Comparison of ENCODE assay signal across 8 mouse cellular contexts in genomic region chr11:19015731-19016461, GRCm38 (mm10). TPM values are rescaled to one million over a fixed set of nuclear protein-coding genes. Genes with fewer than 3 reads are reported as not detected.
DNase-seq lines count a peak whose midpoint lies in the region; ATAC-seq and TF ChIP-seq lines count a peak whose summit lies in the region.

No protein-coding gene starts in this region.

- peak overlapping the region; percentile 86 for H3K27ac ChIP-seq in cerebellum, adult 2 months (ENCODE audit: insufficient read depth, low read length)
- H3K27ac ChIP-seq in intestine, embryonic 14.5 days (ENCODE audit: low read depth) = peak overlapping the region; percentile 100
- H3K27ac ChIP-seq in midbrain, embryonic 12.5 days (replicated peaks) = peak overlapping the region; percentile 68

- peak overlapping the region; percentile 88 for H3K4me2 ChIP-seq in intestine, embryonic 14.5 days (ENCODE audit: low read length)
- peak overlapping the region; percentile 91 for H3K4me2 ChIP-seq in midbrain, embryonic 12.5 days (replicated peaks)

- ATAC-seq in intestine, embryonic 14.5 days (replicated peaks; ENCODE audit: low FRiP score, low TSS enrichment, low read depth) = no peak
- no peak for ATAC-seq in midbrain, embryonic 12.5 days (ENCODE audit: low FRiP score, low read depth)
- no peak for ATAC-seq in activated CD4-positive, CD25-positive, alpha-beta regulatory T cell, adult 4 months

- DNase-seq in cerebellum, adult 2 months = peak; percentile 56 to 78
- no peak for DNase-seq in cerebellum, adult 11-12 months
- peak; percentile 10 for DNase-seq in fibroblast of lung, adult 2 months (ENCODE audit: low read depth)
- DNase-seq in intestine, embryonic 14.5 days (ENCODE audit: low spot score) = peak; percentile 86
- no peak for DNase-seq in layer of hippocampus, postnatal 14 days (ENCODE audit: low spot score in 2 of 2)

- 1% methylated on average over 37 of the region's 37 CpGs for WGBS in cerebellum, adult 2 months
- under 1% methylated on average over 37 of the region's 37 CpGs for WGBS in intestine, embryonic 14.5 days
- 1% methylated on average over 37 of the region's 37 CpGs for WGBS in midbrain, embryonic 12.5 days

- H3K4me3 ChIP-seq in cerebellum, adult 2 months (replicated peaks; ENCODE audit: insufficient read depth, low read depth, low read length) = peak overlapping the region; percentile 74
- H3K4me3 ChIP-seq in C2C12 (ENCODE audit: insufficient read depth, poor library complexity, severe bottlenecking) = peak overlapping the region; percentile 56
- H3K4me3 ChIP-seq in intestine, embryonic 14.5 days (ENCODE audit: low read depth, low read length) = peak overlapping the region; percentile 95
- peak overlapping the region; percentile 69 for H3K4me3 ChIP-seq in midbrain, embryonic 12.5 days

- H3K27me3 ChIP-seq in cerebellum, adult 2 months (ENCODE audit: control insufficient read depth, insufficient read depth, low read length) = no peaks in the 10 kb centered on the region
- H3K27me3 ChIP-seq in C2C12 (ENCODE audit: control insufficient read depth, insufficient read depth, insufficient read length) = no peaks in the 10 kb centered on the region
- H3K27me3 ChIP-seq in intestine, embryonic 14.5 days (replicated peaks; ENCODE audit: control insufficient read depth, insufficient read depth, low read length) = no peaks in the 10 kb centered on the region
- H3K27me3 ChIP-seq in midbrain, embryonic 12.5 days = peaks cover 24% of the 10 kb centered on the region

- H3K9me3 ChIP-seq in intestine, embryonic 14.5 days (ENCODE audit: control insufficient read depth, low read length) = no peaks in the 10 kb centered on the region
- no peaks in the 10 kb centered on the region for H3K9me3 ChIP-seq in midbrain, embryonic 12.5 days

- H3K79me3 ChIP-seq in C2C12 (ENCODE audit: low read depth) = peaks cover 46% of the 10 kb centered on the region

- peaks cover 76% of the 10 kb centered on the region for H3K79me2 ChIP-seq in C2C12 (ENCODE audit: control insufficient read depth, insufficient read depth)

- H3K4me1 ChIP-seq in cerebellum, adult 2 months (ENCODE audit: control insufficient read depth, insufficient read depth, low read length) = peaks cover 6% of the 10 kb centered on the region; the same call in 1 of the 2 replicates
- peaks cover 16% of the 10 kb centered on the region for H3K4me1 ChIP-seq in intestine, embryonic 14.5 days (replicated peaks; ENCODE audit: control insufficient read depth, insufficient read depth, low read length)
- H3K4me1 ChIP-seq in midbrain, embryonic 12.5 days = peaks cover 52% of the 10 kb centered on the region

- TF ChIP-seq POLR2A in cerebellum, adult 2 months (IDR thresholded peaks at IDR 0.05; ENCODE audit: borderline replicate concordance, insufficient read depth, low read length) = no peak

- TF ChIP-seq CTCF in cerebellum, adult 2 months (IDR thresholded peaks at IDR 0.05; ENCODE audit: borderline replicate concordance, insufficient read depth, low read depth, low read length) = no peak
- no peak for TF ChIP-seq CTCF in C2C12 (IDR thresholded peaks at IDR 0.05; ENCODE audit: control insufficient read depth, insufficient read depth, insufficient read length)

- H3K36me3 ChIP-seq in C2C12 (ENCODE audit: control insufficient read depth, insufficient read depth) = peaks cover 33% of the 10 kb centered on the region
- peaks cover 43% of the 10 kb centered on the region for H3K36me3 ChIP-seq in intestine, embryonic 14.5 days (ENCODE audit: control insufficient read depth, insufficient read depth, low read length)
- H3K36me3 ChIP-seq in midbrain, embryonic 12.5 days = no peaks in the 10 kb centered on the region

- H3K9ac ChIP-seq in intestine, embryonic 14.5 days (ENCODE audit: low read length) = peak overlapping the region; percentile 100
- H3K9ac ChIP-seq in midbrain, embryonic 12.5 days (replicated peaks) = peak overlapping the region; percentile 81

- H3ac ChIP-seq in C2C12 (ENCODE audit: control insufficient read depth, insufficient read length, low read depth) = peak overlapping the region; percentile 73

TF ChIP-seq in C2C12, 6 proteins besides CTCF, POLR2A, EP300 and RAD21:
- no peak for TF ChIP-seq MYOD1 (IDR thresholded peaks at IDR 0.05; ENCODE audit: control insufficient read depth, insufficient read length, low read depth)
- no peak for TF ChIP-seq MYOG (IDR thresholded peaks at IDR 0.05; ENCODE audit: control insufficient read depth, extremely low read depth, insufficient read length)
- TF ChIP-seq USF1 (IDR thresholded peaks at IDR 0.05; ENCODE audit: low read depth) = no peak
- TF ChIP-seq MAX (IDR thresholded peaks at IDR 0.05) = no peak
- TF ChIP-seq CEBPB (IDR thresholded peaks at IDR 0.05; ENCODE audit: low read depth) = no peak
- no peak for TF ChIP-seq FOSL1 (IDR thresholded peaks at IDR 0.05; ENCODE audit: insufficient read depth, low read length, poor library complexity, severe bottlenecking)

RNA-seq across cellular contexts. Expression of gene Meis1, which starts 2.9 kb away (rescaled TPM):
- polyA plus RNA-seq in cerebellum, adult 2 months (2012; rRNA removed) = 45.9 and 46.3 TPM in 2 replicates
- 6.8 TPM for polyA plus RNA-seq in C2C12 (2012; fragmentation: generic; extraction: Trizol)
- polyA plus RNA-seq in intestine, embryonic 14.5 days (2014; fragmentation: Nextera tagmentation; extraction: Ambion mirVana) = 133 and 151 TPM in 2 replicates
- polyA plus RNA-seq in midbrain, embryonic 12.5 days (2016; fragmentation: Nextera tagmentation; extraction: Ambion mirVana) = 40.5 and 44.8 TPM in 2 replicates
- polyA plus RNA-seq in activated CD4-positive, CD25-positive, alpha-beta regulatory T cell, adult 4 months (2017; shearing (Covaris generic)) = under 1 TPM in 1 of 2 experiments, not detected in 1; 0.33 TPM
- total RNA-seq in layer of hippocampus, postnatal 14 days (2021) = 1 to 10 TPM; 2.0 to 2.9 TPM

Comparison
In these comparisons a context has a peak if more than half of its experiments do, and no peak if none do; other contexts are left out.
1. DNase-seq: peak in cerebellum, adult 2 months (2 of 2), fibroblast of lung, adult 2 months (single experiment) and intestine, embryonic 14.5 days (single experiment); none in cerebellum, adult 11-12 months (single experiment) and layer of hippocampus, postnatal 14 days (0 of 2).
2. Peak in every context shown above with its lines, with median percentiles within 50 percentile points of each other: H3K27ac ChIP-seq and H3K4me3 ChIP-seq.